Mouse (Mus musculus) hematopoietic stem cell, adult 5-6 weeks (primary cell): ENCODE data around the gene Cntnap5c. TPM values are rescaled to one million over a fixed set of nuclear protein-coding genes. Genes with fewer than 3 reads are reported as not detected.

ENCODE experiments used
- ATAC-seq, 2 experiments: fragments of 125-278 bp in 1 of 2; replicated peaks in 1 of 2; 2 replicates each; pipeline ENCODE4 v1.8.0; 2016 to 2017; ENCODE audit warnings: inconsistent platforms in 2 of 2, mild to moderate bottlenecking in 2 of 2, moderate number of reproducible peaks in 2 of 2, low read depth in 1 of 2, moderate TSS enrichment in 1 of 2; ENCODE audit not compliant: low FRiP score in 2 of 2, poor library complexity in 2 of 2, severe bottlenecking in 2 of 2, insufficient read depth in 1 of 2, low TSS enrichment in 1 of 2
- total RNA-seq: library from RNA; stranded (forward); fragments of 172-1452, 232-1000 nt; gene quantifications from 2 replicates; pipeline ENCODE4 v1.2.3, GENCODE M21; 2017

Cntnap5c gene
- total RNA-seq, 1 experiment from 2014 or later, result not detected

DNA sequence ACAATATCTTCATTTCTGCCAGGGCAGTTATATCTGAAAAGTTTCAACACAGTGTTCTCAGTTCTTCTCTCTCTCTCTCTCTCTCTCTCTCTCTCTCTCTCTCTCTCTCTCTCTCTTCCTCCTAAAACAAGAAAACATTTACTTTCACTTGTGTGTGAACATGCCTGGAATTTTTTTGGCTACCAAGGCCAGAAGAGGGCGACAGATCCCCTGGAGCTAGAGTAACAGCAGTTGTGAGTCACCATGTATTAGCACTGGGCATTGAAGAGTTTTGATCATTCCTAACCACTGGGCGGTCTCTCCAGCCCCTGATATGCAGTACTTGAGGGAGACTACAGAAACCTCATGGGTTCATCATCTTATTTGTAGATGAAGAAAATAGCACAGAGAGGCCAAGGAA is 219.1 kb downstream of the Cntnap5c start:
- no peak for ATAC-seq

DNA sequence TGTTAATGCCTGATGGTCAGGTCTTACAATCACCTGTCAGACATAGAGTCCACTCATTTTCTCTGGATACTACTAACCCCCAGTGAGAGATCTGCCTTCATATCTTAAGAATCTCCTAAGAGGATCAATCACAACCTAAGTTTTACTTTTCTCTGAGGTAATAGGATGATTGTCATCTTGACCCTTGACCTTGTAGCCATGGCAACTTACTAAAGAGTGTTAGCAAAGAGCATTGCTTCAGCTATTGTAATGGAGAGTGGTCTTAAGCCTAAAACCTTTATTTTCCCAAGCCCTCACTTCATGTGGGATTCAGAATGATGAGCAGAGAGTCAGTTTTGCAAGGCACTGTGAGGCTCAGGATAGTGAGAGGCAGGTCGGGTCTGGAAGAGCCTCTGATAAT is 227.1 kb downstream of the Cntnap5c start:
- ATAC-seq, result no peak

DNA sequence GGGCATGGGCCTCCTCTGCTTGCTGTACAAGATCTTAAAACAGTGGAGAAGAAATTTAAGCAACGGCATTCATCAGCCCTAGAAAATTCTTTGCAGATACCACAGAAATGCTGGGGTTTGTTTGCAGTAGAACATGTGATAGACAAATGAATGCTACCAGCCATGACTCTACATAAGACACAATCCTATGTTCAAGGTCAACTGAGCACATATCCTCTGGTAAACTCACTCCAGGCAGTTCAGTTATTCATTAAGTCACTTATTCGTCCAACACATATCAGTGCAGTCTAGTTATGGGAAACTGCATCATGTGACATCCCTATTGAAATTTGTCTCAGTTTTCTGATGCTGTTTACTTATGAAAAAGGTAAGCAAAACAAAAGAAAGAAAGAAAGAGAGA is 229.7 kb downstream of the Cntnap5c start:
- ATAC-seq, result no peak

DNA sequence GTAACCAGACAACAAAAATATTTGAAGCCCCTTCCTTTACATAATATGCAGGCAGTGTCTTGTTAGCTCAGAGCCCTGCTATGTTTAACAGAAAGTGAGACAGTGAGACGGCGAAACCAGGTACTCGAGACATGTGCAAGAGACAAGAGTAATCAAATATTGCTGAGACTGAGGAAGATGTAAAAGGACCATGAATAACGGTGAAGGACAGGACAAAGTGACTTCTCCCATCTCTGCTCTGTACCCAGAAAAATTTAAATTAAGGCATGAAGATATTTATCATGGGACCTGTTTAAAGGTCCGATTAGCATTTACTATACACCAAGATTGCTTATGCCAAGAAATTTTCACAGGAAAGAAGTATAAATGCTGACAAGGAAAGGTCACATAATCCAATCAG is 233.5 kb downstream of the Cntnap5c start:
- ATAC-seq, result no peak

DNA sequence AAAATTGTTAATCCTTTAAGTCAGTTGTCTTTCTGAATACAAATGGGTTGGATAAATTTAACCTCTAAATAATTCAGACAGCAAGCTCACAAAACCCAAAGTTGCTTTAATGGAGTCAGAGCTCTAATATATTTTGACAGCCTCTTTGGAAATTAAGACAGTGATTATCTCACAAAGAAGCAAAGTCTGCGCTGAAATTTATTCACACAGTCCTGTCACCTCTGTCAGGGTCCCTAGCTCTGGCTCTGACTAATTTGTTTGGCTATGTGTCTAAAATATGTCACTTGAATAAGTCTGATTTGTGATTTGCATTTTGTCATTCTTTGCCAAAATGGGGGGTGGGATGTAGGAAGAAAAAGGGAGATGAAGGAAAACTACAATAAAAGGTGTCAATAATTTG is 234.0 kb downstream of the Cntnap5c start:
- no peak for ATAC-seq

DNA sequence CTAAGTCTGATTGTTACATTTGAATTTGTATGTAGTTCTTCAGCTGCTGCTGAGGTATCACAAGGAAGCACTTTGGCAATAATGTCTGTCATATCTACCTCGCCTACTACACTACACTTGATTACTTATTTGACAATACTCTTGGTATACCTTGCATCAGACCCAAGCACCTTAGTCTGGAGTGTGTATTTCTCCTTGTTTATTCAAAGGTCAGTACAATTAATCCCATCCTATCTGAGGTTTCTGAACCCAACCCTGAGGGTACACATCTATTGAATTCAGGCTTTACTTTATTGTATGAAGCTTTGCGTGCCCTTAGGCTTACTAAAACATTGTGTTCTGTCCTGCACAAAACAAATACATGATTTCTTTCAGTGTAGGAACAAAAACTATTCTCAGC is 235.1 kb downstream of the Cntnap5c start:
- no peak for ATAC-seq

DNA sequence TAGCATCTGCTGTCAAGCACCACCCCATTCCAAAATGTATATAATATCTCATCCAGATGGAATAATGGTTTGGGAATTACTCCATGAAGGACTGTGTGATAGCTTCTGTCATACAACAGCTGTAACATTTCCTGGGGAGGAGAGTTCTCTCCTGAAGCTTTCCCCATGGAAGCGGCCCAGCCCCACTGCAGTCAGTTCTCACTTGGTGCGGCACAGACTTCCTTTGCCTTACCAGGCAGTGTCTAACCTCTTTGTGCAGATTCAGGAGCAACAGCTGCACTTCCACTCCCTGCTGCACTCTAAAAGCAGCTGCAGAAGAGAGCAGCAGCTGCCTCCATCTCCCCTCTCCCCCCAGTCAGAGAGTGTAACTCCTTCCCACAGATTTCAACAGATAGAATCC is 271.8 kb downstream of the Cntnap5c start:
- ATAC-seq, result no peak

DNA sequence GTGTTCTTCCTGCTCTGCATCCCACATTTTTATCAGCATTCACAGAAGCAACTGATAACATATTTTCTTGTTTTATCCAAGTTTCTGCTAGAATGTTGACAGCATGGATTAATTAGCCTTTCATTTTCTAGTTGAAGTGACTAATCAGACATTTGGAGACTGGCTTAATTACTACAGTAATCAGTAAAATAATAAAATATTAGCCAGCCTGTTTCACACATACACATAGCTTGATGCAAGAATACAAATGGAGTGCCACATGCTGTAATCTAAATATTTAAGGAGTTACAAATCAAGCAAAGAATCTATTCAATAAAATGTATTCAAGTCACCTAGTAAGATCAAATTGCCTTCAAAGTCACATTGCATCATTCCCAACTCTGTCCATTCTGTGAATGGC is 275.8 kb downstream of the Cntnap5c start:
- no peak for ATAC-seq

DNA sequence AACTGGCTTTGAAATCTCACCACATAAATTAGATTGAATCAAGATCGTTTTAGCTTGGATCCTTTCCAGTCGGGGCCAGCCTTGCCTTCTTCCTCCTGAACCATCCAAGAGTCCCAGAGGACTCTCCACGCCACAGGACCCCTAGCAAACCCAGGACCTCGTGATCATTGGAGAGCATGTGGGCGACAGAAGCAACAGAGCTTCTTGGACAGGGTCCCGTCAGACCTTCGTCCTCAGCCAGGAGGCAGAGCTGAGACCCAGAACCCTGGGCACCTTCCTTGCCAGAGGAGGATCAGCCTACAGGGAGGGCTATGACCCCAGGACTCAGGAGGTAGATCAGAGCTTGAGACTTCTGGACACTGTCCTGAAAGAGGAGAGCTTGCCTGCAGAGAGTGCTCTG is 300.5 kb downstream of the Cntnap5c start:
- ATAC-seq, result no peak

DNA sequence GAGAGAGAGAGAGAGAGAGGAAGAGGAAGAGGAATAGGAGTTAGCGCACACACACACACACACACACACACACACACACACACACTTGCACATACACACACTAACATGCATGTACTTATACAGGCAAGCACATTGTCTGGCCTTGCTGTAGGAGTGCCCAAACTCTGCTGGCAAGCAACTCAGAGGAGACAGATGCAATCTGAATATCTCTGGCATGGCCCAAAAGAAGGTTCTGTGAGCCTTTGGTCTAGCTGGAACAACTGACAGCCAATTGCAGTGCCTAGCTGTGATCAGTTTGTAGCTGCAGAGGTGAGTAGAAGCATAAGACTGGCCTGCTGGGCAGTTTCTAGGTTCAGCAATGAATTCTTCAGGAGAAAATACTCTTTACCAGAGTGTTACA is 313.3 kb downstream of the Cntnap5c start:
- no peak for ATAC-seq

DNA sequence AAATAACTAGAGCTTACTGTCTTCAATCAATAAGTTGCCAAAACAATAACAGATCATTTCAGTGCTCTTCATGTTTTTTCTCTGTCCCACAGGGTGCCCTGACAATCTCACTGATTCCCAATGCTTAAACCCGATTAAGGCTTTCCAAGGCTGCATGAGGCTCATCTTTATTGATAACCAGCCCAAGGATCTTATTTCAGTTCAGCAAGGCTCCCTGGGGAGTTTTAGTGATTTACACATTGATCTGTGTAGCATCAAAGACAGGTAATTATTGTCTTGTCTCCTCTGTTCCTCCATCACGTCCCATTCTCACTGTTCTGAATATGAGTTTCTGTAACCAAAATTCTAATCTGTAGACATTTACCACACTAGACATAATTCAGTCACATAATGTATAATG is 335.1 kb downstream of the Cntnap5c start:
- no peak for ATAC-seq

DNA sequence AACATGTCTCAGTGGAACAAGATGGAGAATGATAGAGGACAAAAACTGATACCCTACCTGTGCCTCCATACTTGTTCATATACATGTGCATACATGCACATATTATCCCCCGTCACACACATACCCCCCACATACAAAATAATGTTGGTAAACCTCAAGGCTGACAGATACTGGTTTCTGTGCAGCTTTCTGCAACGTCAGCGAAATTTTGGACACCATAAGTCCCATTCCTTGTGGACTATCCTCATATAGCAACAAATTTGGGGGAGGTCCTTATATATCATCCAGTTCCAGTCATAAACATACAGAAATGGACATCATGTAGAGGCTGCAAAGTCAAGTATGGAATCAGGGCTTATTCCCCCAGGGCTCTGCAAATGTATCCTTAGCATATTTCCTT is 338.5 kb downstream of the Cntnap5c start:
- ATAC-seq, result no peak

DNA sequence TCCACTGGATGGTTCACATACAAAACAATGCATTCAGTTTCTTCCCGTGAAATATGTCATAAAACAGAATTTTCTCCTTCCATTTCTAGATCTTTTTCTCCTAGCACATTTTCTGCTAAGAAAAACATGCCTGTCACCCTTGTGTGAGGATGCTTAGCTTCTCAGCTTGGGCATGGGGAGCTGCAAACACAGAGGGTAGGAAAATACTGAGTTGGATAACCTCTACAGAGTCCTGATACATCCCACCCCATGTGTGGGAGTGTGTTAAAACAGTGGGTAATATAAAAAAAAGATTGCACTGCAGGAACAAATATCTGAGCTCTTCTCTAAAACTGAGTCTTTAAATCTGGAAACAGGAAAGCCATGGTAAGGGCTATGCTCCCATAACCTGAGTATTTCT is 339.0 kb downstream of the Cntnap5c start:
- ATAC-seq, result no peak

DNA sequence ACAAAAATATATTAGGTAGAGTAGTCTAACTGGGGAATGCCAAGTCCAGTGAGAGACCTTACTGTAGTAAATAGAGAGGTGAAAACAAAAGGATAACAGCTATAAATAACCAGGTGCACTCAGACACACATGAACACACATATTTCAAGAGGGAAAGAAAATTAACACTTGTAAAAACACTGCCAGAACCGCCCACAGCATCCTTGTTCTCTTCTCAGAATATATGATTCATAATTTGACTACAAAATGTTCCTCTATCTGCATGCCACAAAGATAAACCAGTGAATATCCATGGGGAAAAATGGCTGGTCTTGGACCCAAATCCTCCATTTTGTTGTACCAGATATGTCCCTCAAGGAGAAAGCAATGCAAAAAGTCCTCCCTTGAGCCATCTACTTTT is 417.8 kb downstream of the Cntnap5c start:
- ATAC-seq, result no peak

DNA sequence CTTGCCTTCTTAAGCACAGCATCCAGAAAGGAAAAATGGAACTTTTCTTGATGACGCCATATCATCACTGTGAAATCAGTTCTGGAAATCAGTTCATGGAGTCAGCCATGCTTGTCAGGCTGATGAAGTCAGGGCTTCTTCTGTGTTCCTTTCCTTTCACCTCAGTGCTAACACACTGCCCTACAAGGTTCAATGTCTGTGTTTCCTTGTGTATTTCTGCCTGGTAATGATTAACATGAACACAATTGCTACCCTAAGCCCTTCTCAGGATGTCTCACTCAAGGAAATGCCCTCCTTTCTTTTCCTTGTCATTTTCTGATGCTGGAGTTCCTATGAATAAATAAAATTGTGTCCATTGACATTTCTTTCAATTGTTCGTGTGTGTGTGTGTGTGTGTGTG is 431.8 kb downstream of the Cntnap5c start:
- no peak for ATAC-seq

DNA sequence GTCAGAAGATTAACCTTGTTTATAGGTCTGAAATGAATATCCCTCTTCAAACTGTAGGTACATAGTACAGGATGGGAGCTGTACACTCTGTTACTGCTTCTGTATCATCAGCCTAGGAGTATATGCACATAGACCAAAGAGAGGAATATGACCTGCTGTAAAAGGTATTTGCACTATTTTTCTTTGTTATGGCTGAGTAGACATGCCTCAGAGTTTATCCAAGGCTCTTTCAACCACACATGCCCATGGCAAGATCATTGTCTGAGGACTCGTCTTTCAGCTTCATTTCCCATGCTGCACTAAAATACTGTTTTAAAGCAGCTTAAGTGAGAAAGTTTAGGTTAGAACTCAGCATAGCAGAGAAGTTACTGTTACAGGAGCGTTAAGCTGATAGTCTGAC is 498.7 kb downstream of the Cntnap5c start:
- no peak for ATAC-seq

DNA sequence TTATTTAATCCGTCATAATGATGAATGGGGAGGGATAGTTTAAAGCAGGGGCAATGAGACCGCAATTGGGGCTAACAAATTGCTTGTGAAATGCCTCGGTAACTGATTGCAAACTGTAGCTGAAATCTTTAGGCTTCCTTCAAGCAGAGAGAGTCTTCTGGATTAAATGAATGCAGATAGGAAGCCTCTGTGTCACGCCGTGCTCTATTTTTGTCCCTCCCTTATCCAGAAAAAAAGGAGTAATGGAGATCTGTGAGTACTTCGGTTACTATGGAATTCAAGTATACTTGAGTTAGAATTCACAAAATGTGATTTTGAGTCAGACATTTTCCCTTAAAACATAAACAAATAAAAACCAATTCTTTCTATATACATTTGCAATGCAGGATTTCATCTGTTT is 581.9 kb downstream of the Cntnap5c start:
- ATAC-seq, result no peak

DNA sequence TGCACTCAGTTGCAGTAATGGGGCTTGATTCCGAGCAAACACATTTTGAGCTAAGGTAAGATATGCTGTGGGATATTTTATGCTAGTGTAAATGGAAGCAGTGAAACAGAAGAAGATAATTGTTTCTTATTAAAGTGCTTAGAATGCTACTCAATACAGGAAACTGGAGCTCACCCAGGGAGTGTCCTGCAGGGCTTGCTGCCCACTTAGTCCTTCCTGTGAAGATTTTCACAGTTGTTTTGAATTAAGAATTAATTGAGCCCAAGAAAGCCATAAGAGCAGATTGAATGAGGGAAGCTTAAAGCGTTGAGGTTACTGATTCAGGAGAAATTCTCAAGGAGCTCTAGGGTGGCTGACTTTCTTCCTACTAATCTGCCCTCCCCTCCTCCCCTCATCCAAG is 586.9 kb downstream of the Cntnap5c start:
- no peak for ATAC-seq

DNA sequence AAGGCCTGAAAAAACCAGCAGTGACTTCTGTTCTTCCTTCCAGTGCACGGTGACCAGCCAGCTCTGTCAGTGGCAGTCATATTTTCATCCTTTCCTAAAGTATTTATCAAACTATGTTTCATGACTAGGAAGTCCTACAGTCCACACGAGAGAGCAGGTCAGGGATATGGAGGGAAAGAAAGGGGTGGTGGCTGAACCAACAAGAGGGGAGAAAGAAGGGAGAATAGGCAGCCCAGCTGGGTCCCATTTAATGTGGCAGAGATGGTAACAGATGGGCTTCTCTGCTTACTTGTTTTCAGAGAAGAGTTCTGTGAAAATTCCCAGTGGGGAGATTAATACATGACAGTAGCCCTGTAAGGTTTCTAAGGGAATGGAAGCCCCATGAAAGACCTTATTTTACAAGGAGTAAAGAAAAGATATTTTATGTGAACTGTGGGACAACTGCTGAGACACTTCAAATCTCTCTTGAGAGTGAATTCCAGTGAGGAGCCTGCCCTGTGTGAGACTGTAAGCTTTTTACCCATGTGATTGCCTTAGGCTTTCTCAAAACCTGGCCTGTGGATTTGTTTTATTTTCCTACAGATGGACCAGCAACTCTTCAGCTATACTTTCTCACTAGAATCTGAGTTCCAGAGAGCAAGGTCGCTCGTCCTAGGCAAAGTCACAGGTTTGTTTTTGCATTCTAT is 594.4 kb downstream of the Cntnap5c start:
- no peak for ATAC-seq

DNA sequence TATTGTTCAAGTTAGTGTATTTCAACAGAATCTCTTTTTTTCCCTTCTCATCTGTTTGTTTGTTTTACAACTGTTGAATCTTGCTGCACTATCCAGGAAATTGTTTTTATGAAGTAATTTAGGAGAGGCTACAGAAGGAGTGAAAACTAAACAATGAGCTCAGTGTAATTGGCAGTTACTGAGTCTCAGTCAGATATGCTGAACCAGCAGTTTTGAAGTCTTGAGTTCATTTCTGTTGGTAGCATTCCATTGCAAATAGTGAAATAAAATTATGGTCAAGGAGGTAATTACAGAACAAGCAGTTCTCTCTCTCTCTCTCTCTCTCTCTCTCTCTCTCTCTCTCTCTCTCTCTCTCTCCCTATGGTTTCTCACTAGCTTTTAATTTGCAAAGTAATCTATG is 600.7 kb downstream of the Cntnap5c start:
- no peak for ATAC-seq
